Mouse (Mus musculus): ENCODE data around the gene Tacr1. TPM values are rescaled to one million over a fixed set of nuclear protein-coding genes. Genes with fewer than 3 reads are reported as not detected.

Tacr1 gene
- polyA plus RNA-seq (2012; rRNA removed): 1.3 and 3.5 TPM in 2 replicates

DNA sequence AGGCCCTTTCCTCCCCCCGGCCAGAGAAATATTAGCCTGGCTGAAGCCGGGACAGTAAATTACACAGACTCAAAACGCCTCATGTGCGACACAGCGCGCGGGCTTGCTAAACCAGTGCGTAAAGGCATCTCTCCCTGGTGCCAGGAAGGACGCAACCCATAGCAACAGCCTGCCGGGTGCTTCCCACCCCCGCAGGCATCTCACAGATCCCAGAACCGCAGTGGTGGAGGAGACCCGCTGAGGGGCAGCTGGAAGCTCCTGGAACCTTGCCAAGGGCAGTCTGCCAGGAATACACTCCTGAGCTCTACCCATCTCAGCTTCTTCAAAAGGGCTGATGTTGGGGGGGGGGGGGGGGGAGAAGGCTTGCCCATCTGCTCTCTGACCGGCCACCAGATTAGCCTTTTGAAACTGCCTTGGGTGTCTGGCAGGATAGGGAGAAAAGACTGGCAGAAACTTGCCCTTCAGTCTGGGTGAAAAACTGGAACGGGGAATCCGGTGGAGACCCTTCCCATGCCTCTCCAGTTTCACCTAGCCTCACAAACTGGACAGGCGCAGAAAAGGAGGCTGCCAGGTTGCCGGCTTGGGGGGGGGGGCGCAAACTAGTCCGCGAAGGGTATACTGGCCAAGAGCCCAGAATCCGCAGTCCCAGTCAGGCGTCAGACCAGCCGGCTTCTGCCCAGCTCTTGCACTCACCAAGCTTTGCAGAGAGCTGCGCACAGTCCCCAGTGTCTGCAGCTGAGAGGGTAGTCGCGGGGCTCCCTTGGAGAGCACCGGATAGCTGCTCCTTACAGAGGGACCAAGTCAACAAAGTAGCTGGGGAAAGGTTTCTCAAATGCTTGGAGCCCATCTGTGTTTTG is at the start of gene Tacr1:
Tacr1 (plus strand) TSS at position 740 of the 857 bp plus-strand sequence.
- TF ChIP-seq CTCF (IDR thresholded peaks at IDR 0.05; ENCODE audit: borderline replicate concordance, extremely low read depth, insufficient read depth, insufficient read length) (no peak), POLR2A (IDR thresholded peaks at IDR 0.05; ENCODE audit: borderline replicate concordance, extremely low read depth, insufficient read depth, insufficient read length, poor library complexity, severe bottlenecking) (no peak)
- peak; percentile 96 for DNase-seq (ENCODE audit: low read depth)

DNA sequence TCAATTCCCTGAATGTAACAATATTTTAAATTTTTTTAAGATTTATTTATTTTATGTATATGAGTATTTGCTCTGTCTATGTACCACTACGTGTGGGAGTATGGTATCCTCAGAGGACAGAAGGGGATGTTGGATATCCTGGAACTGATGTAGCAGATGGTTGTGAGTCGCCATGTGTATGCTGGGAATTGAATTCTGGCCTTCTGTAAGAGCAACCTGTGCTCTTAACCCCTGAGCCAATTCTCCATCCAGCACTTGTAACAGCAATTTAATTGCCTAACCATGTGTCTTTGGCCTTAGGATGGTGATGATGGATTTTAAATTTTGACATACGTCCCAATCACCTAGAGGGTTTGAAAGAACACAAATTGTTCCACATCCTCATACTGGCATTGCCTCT is 26.0 kb upstream of the Tacr1 start:
- TF ChIP-seq POLR2A (IDR thresholded peaks at IDR 0.05; ENCODE audit: borderline replicate concordance, extremely low read depth, insufficient read depth, insufficient read length, poor library complexity, severe bottlenecking): no peak
- no peak for TF ChIP-seq CTCF (IDR thresholded peaks at IDR 0.05; ENCODE audit: borderline replicate concordance, extremely low read depth, insufficient read depth, insufficient read length)
- no peak for DNase-seq (ENCODE audit: low read depth)

GRCm38 (mm10) chr6:82383556-82383955 is 18.6 kb upstream of the Tacr1 start:
- TF ChIP-seq POLR2A (IDR thresholded peaks at IDR 0.05; ENCODE audit: borderline replicate concordance, extremely low read depth, insufficient read depth, insufficient read length, poor library complexity, severe bottlenecking) (no peak), CTCF (IDR thresholded peaks at IDR 0.05; ENCODE audit: borderline replicate concordance, extremely low read depth, insufficient read depth, insufficient read length) (0 out of 2 replicates have a peak, but pooled peaks have one; percentile 8)
- DNase-seq (ENCODE audit: low read depth): no peak

DNA sequence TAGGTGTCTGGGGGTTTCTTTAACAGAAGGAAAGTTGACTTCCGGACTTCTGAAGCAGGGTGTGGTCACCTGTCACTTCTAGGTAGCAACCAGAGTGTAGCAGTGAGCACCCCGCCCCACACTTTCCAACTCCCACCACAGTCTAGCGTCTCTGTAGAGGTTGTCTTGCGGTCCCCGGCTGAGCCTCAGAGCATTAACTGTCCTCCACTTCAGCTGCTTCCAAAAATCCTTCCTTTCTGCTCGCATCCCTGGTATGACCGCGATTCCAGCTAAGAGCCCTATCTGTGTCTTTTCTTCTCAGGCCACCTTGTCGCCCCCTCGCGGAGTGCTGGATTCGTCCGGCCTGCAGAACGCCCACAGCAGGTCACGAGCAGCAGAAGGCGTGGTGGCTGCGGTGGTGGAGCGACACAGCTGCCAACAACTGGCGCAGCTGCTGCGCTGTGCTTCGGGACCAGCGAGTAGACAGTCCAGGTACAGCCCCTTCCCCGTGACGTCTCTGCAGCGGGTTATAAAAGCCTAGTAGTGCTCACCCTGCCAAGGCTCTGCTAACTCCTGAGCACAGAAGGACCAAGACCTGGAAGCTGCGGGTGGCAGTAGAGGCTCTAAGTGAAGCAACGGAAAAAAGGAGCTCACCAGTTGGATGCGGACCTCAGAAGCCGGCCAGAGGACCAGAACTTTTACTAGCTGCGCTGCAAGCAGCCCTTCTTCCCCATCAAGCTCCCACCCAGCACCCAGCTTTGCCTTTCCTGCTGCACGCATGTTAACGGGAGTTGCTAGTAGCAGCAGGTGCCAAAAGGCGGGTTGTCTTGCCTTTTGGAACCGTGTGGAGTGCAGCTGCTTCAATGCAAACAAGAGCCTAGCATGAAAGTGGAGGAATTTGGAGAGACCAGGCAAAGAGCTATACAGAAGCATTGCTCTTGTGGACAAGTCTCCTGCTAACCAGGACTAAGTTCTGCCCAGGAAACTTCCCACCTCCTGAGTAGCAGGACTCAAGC is 664 bp downstream of the Tacr1 start:
- TF ChIP-seq CTCF (IDR thresholded peaks at IDR 0.05; ENCODE audit: borderline replicate concordance, extremely low read depth, insufficient read depth, insufficient read length) (peak; percentile 44; the same call in 1 of the 2 replicates), POLR2A (IDR thresholded peaks at IDR 0.05; ENCODE audit: borderline replicate concordance, extremely low read depth, insufficient read depth, insufficient read length, poor library complexity, severe bottlenecking) (no peak)
- DNase-seq (ENCODE audit: low read depth): peak; percentile 77

DNA sequence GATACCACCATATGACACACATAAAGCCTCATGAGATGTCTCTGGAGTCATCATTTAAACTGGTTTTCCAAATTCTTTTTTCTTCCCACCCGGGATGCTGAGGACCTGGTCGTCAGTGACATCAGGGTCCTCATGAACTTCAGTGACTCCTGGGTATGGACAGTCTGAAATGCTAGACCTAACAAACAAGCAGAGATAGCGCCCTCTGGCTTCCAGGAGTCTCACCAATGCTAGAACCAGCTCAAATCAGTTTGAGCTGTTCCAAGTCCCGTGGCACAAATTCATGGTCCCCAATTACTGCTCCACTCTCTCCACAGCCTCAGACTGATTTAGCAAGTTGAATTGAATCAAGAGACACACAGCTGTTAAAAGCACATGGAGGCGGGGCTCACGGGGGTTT is 16.2 kb downstream of the Tacr1 start:
- TF ChIP-seq POLR2A (IDR thresholded peaks at IDR 0.05; ENCODE audit: borderline replicate concordance, extremely low read depth, insufficient read depth, insufficient read length, poor library complexity, severe bottlenecking) (no peak), CTCF (IDR thresholded peaks at IDR 0.05; ENCODE audit: borderline replicate concordance, extremely low read depth, insufficient read depth, insufficient read length) (no peak)
- DNase-seq (ENCODE audit: low read depth): peak; percentile 31

- TF ChIP-seq CTCF (IDR thresholded peaks at IDR 0.05; ENCODE audit: borderline replicate concordance, extremely low read depth, insufficient read depth, insufficient read length) (no peak), POLR2A (IDR thresholded peaks at IDR 0.05; ENCODE audit: borderline replicate concordance, extremely low read depth, insufficient read depth, insufficient read length, poor library complexity, severe bottlenecking) (no peak)
- DNase-seq (ENCODE audit: low read depth): peak; percentile 86
Measured at GRCm38 (mm10) chr6:82420222-82420621, 18.1 kb downstream of the Tacr1 start.

DNA sequence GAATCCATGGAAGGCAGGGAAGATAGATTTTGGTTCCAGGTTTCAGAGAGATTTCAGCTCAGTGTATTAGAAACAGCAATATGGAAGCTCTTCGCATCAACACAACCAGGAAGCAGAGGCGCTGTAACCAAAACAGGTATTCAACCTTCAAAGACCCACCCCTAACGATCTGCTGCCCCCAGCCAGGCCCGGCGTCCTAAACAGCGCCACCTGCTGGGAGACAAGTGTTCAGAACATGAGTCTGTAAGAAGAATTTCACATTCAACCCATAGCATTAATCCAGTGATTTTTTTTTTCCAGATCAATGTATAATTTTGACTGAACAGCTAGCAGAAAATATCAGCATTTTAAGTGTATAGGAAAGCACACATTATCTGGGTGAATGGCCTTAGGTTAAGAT is 26.8 kb downstream of the Tacr1 start:
- DNase-seq (ENCODE audit: low read depth): no peak
- TF ChIP-seq POLR2A (IDR thresholded peaks at IDR 0.05; ENCODE audit: borderline replicate concordance, extremely low read depth, insufficient read depth, insufficient read length, poor library complexity, severe bottlenecking): no peak
- TF ChIP-seq CTCF (IDR thresholded peaks at IDR 0.05; ENCODE audit: borderline replicate concordance, extremely low read depth, insufficient read depth, insufficient read length): peak; percentile 29; the same call in 1 of the 2 replicates

DNA sequence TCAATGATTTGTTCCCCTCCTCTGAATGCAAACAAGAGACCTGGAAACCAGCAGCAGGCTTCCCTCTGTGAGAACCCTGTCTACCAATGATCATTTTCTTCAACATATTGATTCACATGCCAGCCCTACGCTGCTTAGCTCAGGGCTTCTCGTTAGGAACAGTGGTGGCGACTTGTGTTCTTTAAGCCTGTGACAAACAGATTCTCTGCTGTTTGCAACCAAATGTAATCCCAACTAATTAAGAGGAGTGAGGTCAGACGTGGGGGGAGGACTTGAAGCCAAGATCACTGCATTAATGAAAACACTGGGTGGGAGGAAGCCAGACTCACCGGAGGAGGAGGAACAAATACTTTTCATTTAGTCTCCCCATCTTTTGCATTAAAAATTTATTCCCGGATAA is 27.6 kb downstream of the Tacr1 start:
- peak; percentile 71 for DNase-seq (ENCODE audit: low read depth)
- no peak for TF ChIP-seq CTCF (IDR thresholded peaks at IDR 0.05; ENCODE audit: borderline replicate concordance, extremely low read depth, insufficient read depth, insufficient read length)
- no peak for TF ChIP-seq POLR2A (IDR thresholded peaks at IDR 0.05; ENCODE audit: borderline replicate concordance, extremely low read depth, insufficient read depth, insufficient read length, poor library complexity, severe bottlenecking)

GRCm38 (mm10) chr6:82437174-82437573 is 35.0 kb downstream of the Tacr1 start:
- no peak for DNase-seq (ENCODE audit: low read depth)
- TF ChIP-seq CTCF (IDR thresholded peaks at IDR 0.05; ENCODE audit: borderline replicate concordance, extremely low read depth, insufficient read depth, insufficient read length): no peak
- no peak for TF ChIP-seq POLR2A (IDR thresholded peaks at IDR 0.05; ENCODE audit: borderline replicate concordance, extremely low read depth, insufficient read depth, insufficient read length, poor library complexity, severe bottlenecking)

DNA sequence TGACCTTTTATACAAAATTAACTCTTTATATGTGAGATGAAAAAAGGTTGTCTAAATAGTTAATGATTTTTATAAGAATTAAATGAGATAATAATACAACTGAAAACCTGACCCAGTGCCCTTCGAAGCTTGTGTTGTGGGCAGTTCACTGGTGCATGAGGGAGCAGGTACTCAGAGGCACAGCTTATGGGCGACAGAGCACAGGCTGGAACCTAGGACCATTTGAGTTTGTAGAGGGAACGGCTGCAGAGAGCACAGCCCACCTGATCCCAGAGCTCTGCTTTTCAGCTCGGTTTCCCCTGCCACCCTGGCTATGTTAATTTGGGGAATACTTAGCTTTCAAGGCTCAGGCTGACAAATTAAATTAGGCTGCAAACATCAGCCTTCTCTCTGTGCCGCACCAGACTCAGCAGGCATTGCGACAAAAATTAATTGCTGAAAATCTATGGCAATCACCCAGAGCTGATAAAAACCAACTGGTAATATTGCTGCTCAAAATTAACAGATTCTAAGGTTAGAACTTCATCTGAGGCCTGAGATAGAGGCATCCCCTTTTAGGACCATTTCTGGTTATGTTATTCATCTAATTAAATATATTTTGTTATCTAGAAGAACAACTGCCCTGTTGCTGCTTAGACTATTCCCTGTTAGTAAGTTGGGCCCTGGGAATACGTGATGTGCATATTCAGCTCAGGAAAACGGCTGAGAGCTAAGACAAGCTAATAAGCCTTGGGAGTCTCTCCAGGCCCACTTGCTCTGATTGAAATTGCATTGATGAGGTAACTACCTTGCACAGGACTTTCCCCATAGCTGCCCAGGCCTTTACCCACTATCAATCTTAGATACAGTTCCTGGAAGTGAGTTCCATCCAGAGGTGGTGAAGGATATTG is 50.3 kb downstream of the Tacr1 start:
- peak; percentile 61 for DNase-seq (ENCODE audit: low read depth)

All from brain, embryonic 14.5 days (tissue).